In genomic region chr19:58438762-58439161, GRCm38 (mm10) we compare ENCODE assay signal across 25 mouse cellular contexts. TPM values are rescaled to one million over a fixed set of nuclear protein-coding genes. Genes with fewer than 3 reads are reported as not detected.
DNase-seq lines count a peak whose midpoint lies in the region; ATAC-seq lines count a peak whose summit lies in the region.
"Had no signal": no experiment of that assay in that cellular context is flagged by ENCODE, and none has a peak within 500 bp of the region (broad histone marks: within the 10 kb centered on the region; RNA-seq: fewer than 3 reads in every experiment).

No protein-coding gene starts in this region.

- DNase-seq in kidney, adult 18-20 months: peak; percentile 45
- DNase-seq in ES-CJ7 (ENCODE audit: low read depth, low spot score): peak; percentile 17
- peak; percentile 50 to 58 for DNase-seq in kidney, adult 8-10 months
- peak; percentile 36 to 54 for DNase-seq in kidney, postnatal 36 days
- DNase-seq in gastrocnemius, postnatal 10 days: no peak
- DNase-seq in left cerebral cortex, adult 11 months (ENCODE audit: low spot score): no peak
- DNase-seq: adrenal gland, postnatal 25 days; cerebellum, adult 11-12 months; cerebellum, adult 9-11 months; gastrocnemius, adult 2 months; left cerebral cortex, postnatal 4 days; lung, adult 2 months; lung, postnatal 10 days; thymus, adult 18-20 months; thymus, postnatal 25 days had no signal

- H3K27ac ChIP-seq in kidney, embryonic 14.5 days (ENCODE audit: low read depth, low read length): no peak overlapping the region
- H3K27ac ChIP-seq: embryonic facial prominence, embryonic 13.5 days; gastrocnemius, adult 2 months; heart, embryonic 15.5 days; macrophage; midbrain, embryonic 13.5 days had no signal

- no peaks in the 10 kb centered on the region for H3K27me3 ChIP-seq in kidney, embryonic 14.5 days (ENCODE audit: control insufficient read depth, insufficient read depth, low read length)
- H3K27me3 ChIP-seq: heart, embryonic 15.5 days; midbrain, embryonic 13.5 days; neural tube, embryonic 13.5 days had no signal

- no peak overlapping the region for H3K4me3 ChIP-seq in kidney, embryonic 14.5 days (ENCODE audit: low read length)
- H3K4me3 ChIP-seq: embryonic facial prominence, embryonic 13.5 days; gastrocnemius, adult 2 months; heart, embryonic 15.5 days; midbrain, embryonic 13.5 days; neural tube, embryonic 13.5 days had no signal

- H3K9me3 ChIP-seq in kidney, embryonic 14.5 days (ENCODE audit: control insufficient read depth, low read length): no peaks in the 10 kb centered on the region
- H3K9me3 ChIP-seq: embryonic facial prominence, embryonic 13.5 days; heart, embryonic 15.5 days; midbrain, embryonic 13.5 days; neural tube, embryonic 13.5 days had no signal

- H3K9ac ChIP-seq in kidney, embryonic 14.5 days (ENCODE audit: low read depth, low read length): no peak overlapping the region
- H3K9ac ChIP-seq: embryonic facial prominence, embryonic 13.5 days; heart, embryonic 15.5 days; midbrain, embryonic 13.5 days; neural tube, embryonic 13.5 days had no signal

- H3K4me2 ChIP-seq in kidney, embryonic 14.5 days (replicated peaks; ENCODE audit: low read depth, low read length): no peak overlapping the region
- H3K4me2 ChIP-seq: embryonic facial prominence, embryonic 13.5 days; heart, embryonic 15.5 days; midbrain, embryonic 13.5 days; neural tube, embryonic 13.5 days had no signal

- H3K36me3 ChIP-seq in kidney, embryonic 14.5 days (ENCODE audit: control insufficient read depth, insufficient read depth, low read length): no peaks in the 10 kb centered on the region; the same call in 1 of the 2 replicates
- H3K36me3 ChIP-seq: embryonic facial prominence, embryonic 13.5 days; heart, embryonic 15.5 days; midbrain, embryonic 13.5 days had no signal

- WGBS in kidney, embryonic 14.5 days: 88% methylated on average over 4 of the region's 4 CpGs

- peaks cover 20% of the 10 kb centered on the region for H3K4me1 ChIP-seq in kidney, embryonic 14.5 days (ENCODE audit: control insufficient read depth, insufficient read depth, low read length)

- no peak for ATAC-seq in kidney, embryonic 14.5 days (ENCODE audit: low FRiP score, low TSS enrichment)
- ATAC-seq: forebrain, embryonic 16.5 days; hindbrain, embryonic 16.5 days; midbrain, embryonic 13.5 days had no signal

RNA-seq across cellular contexts. Expression of gene Gfra1, which starts 16.9 kb away (rescaled TPM):
- 38.1 and 70.1 TPM in 2 replicates for polyA plus RNA-seq in kidney, embryonic 14.5 days (2014; fragmentation: Nextera tagmentation; extraction: Ambion mirVana)
- 10 to 100 TPM in 1 of 2 experiments, 1 to 10 TPM in 1; 9.5 to 10.3 TPM for total RNA-seq in gastrocnemius, postnatal 10 days (2021)
- total RNA-seq: granulocyte monocyte progenitor cell, adult 5-6 weeks; MEL had no signal
- polyA plus RNA-seq: macrophage had no signal

Comparison
In these comparisons a context has a peak if more than half of its experiments do, and no peak if none do; other contexts are left out.
1. DNase-seq: peak in kidney, adult 18-20 months (single experiment), ES-CJ7 (single experiment), kidney, adult 8-10 months (2 of 2) and kidney, postnatal 36 days (2 of 2); none in gastrocnemius, postnatal 10 days (single experiment) and left cerebral cortex, adult 11 months (single experiment).